Mouse (Mus musculus): ENCODE measurements around the gene Mmp28.

DNA sequence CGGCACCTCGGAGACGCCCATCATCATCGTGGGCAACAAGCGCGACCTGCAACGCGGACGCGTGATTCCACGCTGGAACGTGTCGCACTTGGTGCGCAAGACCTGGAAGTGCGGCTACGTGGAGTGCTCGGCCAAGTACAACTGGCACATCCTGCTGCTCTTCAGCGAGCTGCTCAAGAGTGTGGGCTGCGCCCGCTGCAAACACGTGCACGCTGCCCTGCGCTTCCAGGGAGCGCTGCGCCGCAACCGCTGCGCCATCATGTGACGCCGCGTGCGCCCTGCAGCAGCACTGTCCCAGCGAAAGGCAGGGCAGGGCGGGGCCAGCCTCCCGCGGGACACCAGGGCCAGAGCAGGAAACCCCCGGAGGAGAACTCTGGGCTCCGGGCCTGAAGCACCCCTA lies 44.3 kb downstream of the Mmp28 start:
- TF ChIP-seq POLR2A (IDR thresholded peaks at IDR 0.05; ENCODE audit: low read depth, low read length) (no peak), CTCF (IDR thresholded peaks at IDR 0.05; ENCODE audit: borderline replicate concordance, insufficient read depth, low read length) (no peak)

Data from embryonic fibroblast, embryonic 13.5 days (primary cell).